ENCODE assay signal across 15 mouse cellular contexts in the genomic region with DNA sequence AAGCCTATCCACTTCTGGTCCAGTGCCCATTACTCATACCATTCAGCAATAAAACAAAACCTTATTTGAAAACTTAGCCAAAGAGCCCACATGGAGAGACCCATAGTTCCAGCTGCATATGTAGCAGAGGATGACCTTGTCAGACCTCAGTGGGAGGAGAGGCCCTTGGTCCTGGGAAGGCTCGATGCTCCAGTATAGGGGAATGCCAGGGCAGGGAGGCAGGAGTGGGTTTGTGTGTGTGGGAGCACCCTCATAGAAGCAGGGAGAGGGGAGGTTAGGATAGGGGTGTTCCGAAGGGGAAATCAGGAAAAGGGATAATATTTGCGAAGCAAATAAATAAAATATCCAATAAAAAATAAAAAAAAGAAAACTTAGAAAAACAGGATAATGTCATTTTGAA.
"Had no signal": no experiment of that assay in that cellular context is flagged by ENCODE, and none has a peak within 500 bp of the region (broad histone marks: within the 10 kb centered on the region; RNA-seq: fewer than 3 reads in every experiment).

No protein-coding gene starts in this region.

- H3K9me3 ChIP-seq: neural tube, embryonic 15.5 days; stomach, embryonic 15.5 days had no signal

- H3K4me2 ChIP-seq: neural tube, embryonic 15.5 days; stomach, embryonic 15.5 days had no signal

- H3K27ac ChIP-seq: neural tube, embryonic 15.5 days; stomach, embryonic 15.5 days; stomach, postnatal 0 days had no signal

- H3K4me3 ChIP-seq: neural tube, embryonic 15.5 days; stomach, embryonic 15.5 days had no signal

- DNase-seq: retina, postnatal 1 day; right cerebral cortex, adult 18-20 months; right cerebral cortex, postnatal 14 days; right cerebral cortex, postnatal 25 days; right cerebral cortex, postnatal 4 days; spleen, adult 18-20 months; thymus, adult 18-20 months; thymus, adult 2 months; thymus, postnatal 14 days; thymus, postnatal 25 days; thymus, postnatal 36 days; thymus, postnatal 4 days had no signal

- H3K4me1 ChIP-seq: neural tube, embryonic 15.5 days; stomach, embryonic 15.5 days had no signal

- H3K36me3 ChIP-seq: neural tube, embryonic 15.5 days; stomach, embryonic 15.5 days had no signal

- H3K27me3 ChIP-seq: neural tube, embryonic 15.5 days; stomach, embryonic 15.5 days had no signal

- H3K9ac ChIP-seq: neural tube, embryonic 15.5 days; stomach, embryonic 15.5 days had no signal
